Mouse (Mus musculus) CH12.LX (cell line): ENCODE measurements around the gene Ifna13. TPM values are rescaled to one million over a fixed set of nuclear protein-coding genes. Genes with fewer than 3 reads are reported as not detected.

ENCODE experiments used
- DNase-seq: peaks from one replicate; pipeline ENCODE4 v3.0.0-alpha.2; 2013; ENCODE audit errors: extremely low read depth
- H3K27ac ChIP-seq: 2 replicates; pipeline ENCODE4 v1.5.1; 2012; ENCODE audit warnings: low read depth, mild to moderate bottlenecking, control low read depth, moderate library complexity; ENCODE audit not compliant: insufficient read depth
- H3K27me3 ChIP-seq: replicated peaks from 2 replicates; pipeline ENCODE3; 2012; ENCODE audit warnings: inconsistent platforms
- H3K36me3 ChIP-seq, 2 experiments: replicated peaks in 1 of 2; 2 replicates each; pipeline versions ENCODE3 to v1.6.1; 2012; ENCODE audit warnings: inconsistent platforms in 1 of 2, low read length in 1 of 2, mild to moderate bottlenecking in 1 of 2, mixed read lengths in 1 of 2, moderate library complexity in 1 of 2; ENCODE audit not compliant: control insufficient read depth in 1 of 2, insufficient read depth in 1 of 2
- H3K4me1 ChIP-seq, 2 experiments: 2 replicates each; pipeline ENCODE4 v1.6.1; 2012; ENCODE audit warnings: inconsistent platforms in 1 of 2, moderate library complexity in 1 of 2; ENCODE audit not compliant: insufficient read depth in 2 of 2, control insufficient read depth in 1 of 2
- H3K4me2 ChIP-seq: 2 replicates; pipeline ENCODE4 v1.6.1; 2012; ENCODE audit warnings: low read depth, mild to moderate bottlenecking, control low read depth; ENCODE audit not compliant: poor library complexity, insufficient read depth, severe bottlenecking
- H3K4me3 ChIP-seq, 3 experiments: fragments of 150-350 bp in 1 of 3; sonication (generic) in 1 of 3; replicated peaks in 1 of 3; 2 replicates each; pipeline versions ENCODE3 to v1.5.1; 2011 to 2012; ENCODE audit warnings: low read depth in 2 of 3, low read length in 2 of 3, mild to moderate bottlenecking in 2 of 3, moderate library complexity in 2 of 3, control low read depth in 1 of 3, improper control_type of control experiment in 1 of 3, inconsistent platforms in 1 of 3, mixed read lengths in 1 of 3; ENCODE audit not compliant: poor library complexity in 1 of 3
- H3K79me2 ChIP-seq: replicated peaks from 2 replicates; pipeline ENCODE4 v1.6.1; 2012; ENCODE audit warnings: mild to moderate bottlenecking, moderate library complexity; ENCODE audit not compliant: control insufficient read depth, poor library complexity, insufficient read depth, severe bottlenecking; ENCODE audit errors: extremely low read depth
- H3K9ac ChIP-seq: 2 replicates; pipeline ENCODE4 v1.6.1; 2012; ENCODE audit warnings: low read depth, mild to moderate bottlenecking, control low read depth, moderate library complexity; ENCODE audit not compliant: insufficient read depth
- H3K9me3 ChIP-seq: replicated peaks from 2 replicates; pipeline ENCODE3; 2012; ENCODE audit warnings: low read length, inconsistent platforms, mixed read lengths
- CHD1 ChIP-seq: IDR thresholded peaks from 2 replicates; pipeline ENCODE4 v1.6.1; 2012; ENCODE audit warnings: low read depth, low read length, improper control_type of control experiment, inconsistent platforms
- CTCF ChIP-seq, 2 experiments: IDR thresholded peaks in 1 of 2; conservative IDR thresholded peaks in 1 of 2; 2 replicates each; pipeline ENCODE4 v1.5.1; 2011 to 2012; ENCODE audit warnings: low read depth in 2 of 2, low read length in 2 of 2, improper control_type of control experiment in 1 of 2, inconsistent platforms in 1 of 2, mild to moderate bottlenecking in 1 of 2, moderate library complexity in 1 of 2
- E2F4 ChIP-seq: IDR thresholded peaks from 2 replicates; pipeline ENCODE4 v1.6.1; 2011; ENCODE audit warnings: low read depth, low read length, improper control_type of control experiment; ENCODE audit not compliant: insufficient replicate concordance
- ELF1 ChIP-seq: IDR thresholded peaks from 2 replicates; pipeline ENCODE4 v1.6.1; 2014; ENCODE audit warnings: low read depth, mild to moderate bottlenecking, inconsistent platforms, low read length, improper control_type of control experiment
- ETS1 ChIP-seq: conservative IDR thresholded peaks from 2 replicates; pipeline ENCODE4 v1.6.1; 2012; ENCODE audit warnings: low read depth, mild to moderate bottlenecking, inconsistent platforms, low read length, improper control_type of control experiment, moderate library complexity
- IRF4 ChIP-seq: IDR thresholded peaks from 2 replicates; pipeline ENCODE4 v1.6.1; 2014; ENCODE audit warnings: low read depth, mild to moderate bottlenecking, inconsistent platforms, low read length, improper control_type of control experiment
- JUND ChIP-seq: conservative IDR thresholded peaks from 2 replicates; pipeline ENCODE4 v1.6.1; 2011; ENCODE audit warnings: low read depth, low read length, improper control_type of control experiment
- KAT2A ChIP-seq: IDR thresholded peaks from 2 replicates; pipeline ENCODE4 v1.6.1; 2012; ENCODE audit warnings: low read length, improper control_type of control experiment, inconsistent platforms; ENCODE audit not compliant: insufficient replicate concordance
- MAFK ChIP-seq: IDR thresholded peaks from 2 replicates; pipeline ENCODE4 v1.6.1; 2011; ENCODE audit warnings: low read length, improper control_type of control experiment; ENCODE audit not compliant: insufficient replicate concordance
- MAX ChIP-seq: IDR thresholded peaks from 2 replicates; pipeline ENCODE4 v1.6.1; 2011; ENCODE audit warnings: low read length, improper control_type of control experiment
- MYC ChIP-seq: IDR thresholded peaks from 2 replicates; pipeline ENCODE4 v1.6.1; 2011; ENCODE audit warnings: low read depth, mild to moderate bottlenecking, improper control_type of control experiment, low read length
- TCF12 ChIP-seq: IDR thresholded peaks from 2 replicates; pipeline ENCODE4 v1.6.1; 2014; ENCODE audit warnings: low read depth, mild to moderate bottlenecking, inconsistent platforms, low read length, improper control_type of control experiment
- ZC3H11A ChIP-seq: IDR thresholded peaks from 2 replicates; pipeline ENCODE4 v1.6.1; 2012; ENCODE audit warnings: low read depth, mild to moderate bottlenecking, inconsistent platforms, low read length, improper control_type of control experiment
- dilution Hi-C: fragments of 300-500 bp; cut with MboI; formaldehyde crosslinking; loops from 2 replicates; pipeline ENCODE4 v1.14.3; 2020; ENCODE audit warnings: low sequenced_read_pairs; ENCODE audit not compliant: extremely low pct_unique_long_range_greater_than_20kb, extremely low pct_ligation_motif_present
- in situ Hi-C: fragments of 300-500 bp; cut with MboI; formaldehyde crosslinking; loops from 3 replicates; pipeline ENCODE4 v1.14.3; 2019; ENCODE audit warnings: low sequenced_read_pairs, low pct_ligation_motif_present, low pct_unique_long_range_greater_than_20kb, mixed read lengths
- polyA plus RNA-seq: library from polyadenylated mRNA; unstranded; fragments of >175 nt; gene quantifications from 2 replicates; pipeline ENCODE4 v1.2.1, GENCODE M21; 2012; ENCODE audit warnings: low read depth; ENCODE audit not compliant: insufficient read length
- total RNA-seq, 2 experiments: library from RNA; depleted of rRNA; stranded (reverse); fragments of 300-350 nt in 1 of 2; fragments of >200 nt in 1 of 2; gene quantifications; 2 replicates each; pipeline ENCODE4 v1.2.3; 2012 to 2014

The Ifna13 gene
- total and polyA plus RNA-seq, 3 experiments = not detected

DNA sequence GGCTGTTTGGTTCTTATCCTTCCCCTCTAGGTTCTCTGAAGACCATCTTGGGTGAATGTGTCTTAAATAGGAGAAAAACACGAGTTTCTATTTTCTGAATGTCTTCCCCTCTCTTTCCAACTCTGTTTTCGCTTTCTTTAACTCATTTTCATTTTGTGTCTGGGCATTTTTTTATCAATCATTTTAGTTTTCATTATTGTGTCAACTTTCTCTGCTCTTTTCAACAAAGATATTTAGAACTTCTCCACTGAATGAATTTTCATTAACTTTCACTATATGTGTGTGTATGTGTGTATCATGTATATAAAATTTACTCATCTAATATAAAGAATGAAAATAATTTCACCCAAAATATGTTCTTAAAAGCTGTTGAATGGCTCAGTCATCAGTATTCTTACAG lies 47.0 kb upstream of the Ifna13 start, which contains the start of gene Ifnab:
Ifnab (minus strand) TSS at position 101 of the 400 bp plus-strand sequence.
- TF ChIP-seq CTCF (conservative IDR thresholded peaks at IDR 0.05 in 1 of 2, IDR thresholded peaks at IDR 0.05 in 1 of 2; ENCODE audit: low read depth in 2 of 2, low read length in 2 of 2) (no peak), MAX (no peak), KAT2A (no peak), E2F4 (no peak), MAFK (no peak)
- TF ChIP-seq, all 38 proteins: peak for 0
- no peaks in the 10 kb centered on the region for H3K9me3 ChIP-seq
- no peak within 1 kb of the TSS for H3K4me3 ChIP-seq
- no peak within 1 kb of the TSS for H3K4me2 ChIP-seq
- no peaks in the 10 kb centered on the region for H3K79me2 ChIP-seq
- H3K27ac ChIP-seq = no peak within 1 kb of the TSS
- peaks cover 0 to 5% of the 10 kb centered on the region in 2 experiments; a peak in 2 of 4 replicates for H3K4me1 ChIP-seq
- in situ Hi-C loops (no loop called here), dilution Hi-C loops (no loop called here)
- peaks cover 15% of the 10 kb centered on the region for H3K27me3 ChIP-seq
- no peaks in the 10 kb centered on the region for H3K36me3 ChIP-seq
- DNase-seq = no peak
- H3K9ac ChIP-seq = no peak within 1 kb of the TSS

DNA sequence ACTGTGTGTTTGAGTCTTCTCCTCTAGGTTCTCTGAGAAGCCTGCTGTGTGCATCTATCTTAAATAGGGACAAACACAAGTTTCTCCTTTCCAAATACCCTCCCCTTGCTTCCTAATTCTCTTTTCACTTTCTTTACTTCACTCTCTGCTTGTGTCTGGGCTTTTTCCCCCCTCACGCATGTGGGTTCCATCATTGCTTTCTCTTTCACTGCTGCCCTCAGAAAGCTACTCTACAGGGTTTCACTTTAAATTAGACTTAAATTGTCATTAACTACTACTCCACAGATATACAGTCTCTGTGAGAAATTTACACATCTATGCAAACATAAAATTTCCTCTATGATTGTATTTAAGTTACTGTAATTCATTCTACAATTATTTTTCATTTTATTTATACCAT lies 39.6 kb upstream of the Ifna13 start, which contains the start of gene Ifna2:
Ifna2 (minus strand) TSS at position 101 of the 400 bp plus-strand sequence.
- Histone ChIP-seq H3K9me3 (no peaks in the 10 kb centered on the region), H3K27ac (no peak within 1 kb of the TSS), H3K79me2 (no peaks in the 10 kb centered on the region), H3K4me1 (peaks cover 0 to 8% of the 10 kb centered on the region in 2 experiments; a peak in 1 of 4 replicates), H3K27me3 (peaks cover 4% of the 10 kb centered on the region), H3K36me3 (no peaks in the 10 kb centered on the region), H3K4me2 (no peak within 1 kb of the TSS), H3K9ac (no peak within 1 kb of the TSS), H3K4me3 (no peak within 1 kb of the TSS)
- in situ Hi-C loops (no loop called here), dilution Hi-C loops (no loop called here)
- TF ChIP-seq MYC (no peak), JUND (no peak), ETS1 (no peak), ELF1 (no peak), TCF12 (no peak), ZC3H11A (no peak), CHD1 (no peak)
- no peak for DNase-seq

DNA sequence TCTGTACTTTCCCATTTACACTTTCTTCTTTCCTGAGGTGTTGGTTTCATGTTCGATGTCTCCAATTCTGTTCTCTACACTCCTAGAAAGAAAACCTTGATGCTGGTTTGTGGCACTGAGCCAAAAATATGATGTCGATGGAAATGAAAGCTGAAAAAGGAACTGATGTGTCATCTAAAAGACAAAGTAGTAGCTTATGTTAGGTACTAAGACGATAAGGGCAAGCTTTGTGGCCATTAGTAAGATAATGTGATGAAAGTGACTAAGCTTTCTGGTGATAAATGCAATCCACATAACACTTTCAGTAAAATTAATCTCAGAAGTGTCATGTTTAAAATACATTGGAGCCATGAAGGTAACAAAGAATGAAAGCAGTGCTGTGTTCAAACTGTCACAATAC lies 37.1 kb upstream of the Ifna13 start:
- Histone ChIP-seq H3K4me2 (peak overlapping the region; percentile 78), H3K27me3 (no peaks in the 10 kb centered on the region), H3K27ac (no peak overlapping the region), H3K9ac (no peak overlapping the region), H3K36me3 (no peaks in the 10 kb centered on the region), H3K4me1 (peaks cover 0 to 8% of the 10 kb centered on the region in 2 experiments; a peak in 1 of 4 replicates), H3K9me3 (no peaks in the 10 kb centered on the region), H3K79me2 (no peaks in the 10 kb centered on the region), H3K4me3 (no peak overlapping the region)
- no peak for DNase-seq
- TF ChIP-seq IRF4 (no peak), ELF1 (no peak)
- dilution Hi-C loops (no loop called here), in situ Hi-C loops (no loop called here)
